Mouse (Mus musculus): ENCODE results near the gene Ccdc191. TPM values are rescaled to one million over a fixed set of nuclear protein-coding genes. Genes with fewer than 3 reads are reported as not detected.
A peak's percentile ranks its signal among the peaks of the same experiment; 100 is the strongest.

The Ccdc191 gene
- polyA plus RNA-seq, 1 experiment from 2014 or later, result 12.7 TPM

GRCm38 (mm10) chr16:43935367-43935766 lies 45.8 kb downstream of the Ccdc191 start:
- Histone ChIP-seq H3K4me3 (no peak overlapping the region), H3K27ac (no peak overlapping the region), H3K4me1 (replicated peaks) (no peaks in the 10 kb centered on the region), H3K27me3 (ENCODE audit: insufficient read depth, poor library complexity, severe bottlenecking) (no peaks in the 10 kb centered on the region), H3K36me3 (0 out of 2 replicates have a peak, but pooled peaks cover 15% of the 10 kb centered on the region), H3K9me3 (no peaks in the 10 kb centered on the region)
- 91% methylated on average over 3 of the region's 3 CpGs for WGBS
- no peak for DNase-seq (ENCODE audit: low spot score)

- H3K27me3 ChIP-seq (ENCODE audit: insufficient read depth, poor library complexity, severe bottlenecking), result no peaks in the 10 kb centered on the region
- H3K36me3 ChIP-seq, result 0 out of 2 replicates have a peak, but pooled peaks cover 15% of the 10 kb centered on the region
- 85% methylated on average over 3 of the region's 3 CpGs for WGBS
- no peaks in the 10 kb centered on the region for H3K9me3 ChIP-seq
- no peak for DNase-seq (ENCODE audit: low spot score)
- no peak overlapping the region for H3K27ac ChIP-seq
- H3K4me1 ChIP-seq (replicated peaks), result no peaks in the 10 kb centered on the region
- H3K4me3 ChIP-seq, result no peak overlapping the region
These were observed 46.3 kb downstream of the Ccdc191 start for GRCm38 (mm10) chr16:43935892-43936291.

- DNase-seq (ENCODE audit: low spot score), result no peak
These were observed 51.2 kb downstream of the Ccdc191 start for GRCm38 (mm10) chr16:43940846-43941245.

GRCm38 (mm10) chr16:43945351-43945750 lies 55.8 kb downstream of the Ccdc191 start:
- no peak for DNase-seq (ENCODE audit: low spot score)
- Histone ChIP-seq H3K36me3 (0 out of 2 replicates have a peak, but pooled peaks cover 5% of the 10 kb centered on the region), H3K9me3 (no peaks in the 10 kb centered on the region), H3K4me1 (replicated peaks) (no peaks in the 10 kb centered on the region), H3K27ac (no peak overlapping the region), H3K27me3 (ENCODE audit: insufficient read depth, poor library complexity, severe bottlenecking) (no peaks in the 10 kb centered on the region), H3K4me3 (no peak overlapping the region)
- 91% methylated on average over 3 of the region's 3 CpGs for WGBS

More at GRCm38 (mm10) chr16:43940846-43941245, 51.2 kb downstream of the Ccdc191 start:
- H3K4me1 ChIP-seq (replicated peaks), result no peaks in the 10 kb centered on the region
- H3K27me3 ChIP-seq (ENCODE audit: insufficient read depth, poor library complexity, severe bottlenecking), result no peaks in the 10 kb centered on the region
- no peak overlapping the region for H3K4me3 ChIP-seq
- H3K36me3 ChIP-seq, result 0 out of 2 replicates have a peak, but pooled peaks cover 14% of the 10 kb centered on the region
- H3K27ac ChIP-seq, result no peak overlapping the region
- 92% methylated on average over 4 of the region's 4 CpGs for WGBS
- no peaks in the 10 kb centered on the region for H3K9me3 ChIP-seq

- H3K4me3 ChIP-seq, result no peak overlapping the region
- 86% methylated on average over 3 of the region's 3 CpGs for WGBS
- 0 out of 2 replicates have a peak, but pooled peaks cover 5% of the 10 kb centered on the region for H3K36me3 ChIP-seq
- H3K27ac ChIP-seq, result no peak overlapping the region
- DNase-seq (ENCODE audit: low spot score), result no peak
- H3K4me1 ChIP-seq (replicated peaks), result no peaks in the 10 kb centered on the region
- H3K9me3 ChIP-seq, result no peaks in the 10 kb centered on the region
- no peaks in the 10 kb centered on the region for H3K27me3 ChIP-seq (ENCODE audit: insufficient read depth, poor library complexity, severe bottlenecking)
These were observed 56.3 kb downstream of the Ccdc191 start for GRCm38 (mm10) chr16:43945869-43946268.

- no peak for DNase-seq (ENCODE audit: low spot score)
- no peaks in the 10 kb centered on the region for H3K4me1 ChIP-seq (replicated peaks)
- 81% methylated on average over 4 of the region's 4 CpGs for WGBS
These were observed 62.0 kb downstream of the Ccdc191 start for GRCm38 (mm10) chr16:43951591-43951990.

GRCm38 (mm10) chr16:43954913-43955312 lies 65.3 kb downstream of the Ccdc191 start:
- no peaks in the 10 kb centered on the region for H3K4me1 ChIP-seq (replicated peaks)
- H3K36me3 ChIP-seq, result peaks cover 26% of the 10 kb centered on the region
- WGBS, result 86% methylated on average over 6 of the region's 6 CpGs
- DNase-seq (ENCODE audit: low spot score), result no peak
- H3K9me3 ChIP-seq, result no peaks in the 10 kb centered on the region
- no peak overlapping the region for H3K4me3 ChIP-seq
- H3K27ac ChIP-seq, result no peak overlapping the region
- H3K27me3 ChIP-seq (ENCODE audit: insufficient read depth, poor library complexity, severe bottlenecking), result no peaks in the 10 kb centered on the region

More at GRCm38 (mm10) chr16:43951591-43951990, 62.0 kb downstream of the Ccdc191 start:
- H3K27ac ChIP-seq, result no peak overlapping the region
- no peaks in the 10 kb centered on the region for H3K9me3 ChIP-seq
- peaks cover 6% of the 10 kb centered on the region for H3K36me3 ChIP-seq
- no peak overlapping the region for H3K4me3 ChIP-seq
- no peaks in the 10 kb centered on the region for H3K27me3 ChIP-seq (ENCODE audit: insufficient read depth, poor library complexity, severe bottlenecking)

- Histone ChIP-seq H3K36me3 (peaks cover 24% of the 10 kb centered on the region; the same call in 1 of the 2 replicates), H3K4me1 (replicated peaks) (no peaks in the 10 kb centered on the region), H3K27me3 (ENCODE audit: insufficient read depth, poor library complexity, severe bottlenecking) (no peaks in the 10 kb centered on the region), H3K9me3 (no peaks in the 10 kb centered on the region), H3K27ac (no peak overlapping the region), H3K4me3 (no peak overlapping the region)
- WGBS, result 79% methylated on average over 4 of the region's 4 CpGs
- DNase-seq (ENCODE audit: low spot score), result no peak
These were observed 68.4 kb downstream of the Ccdc191 start for GRCm38 (mm10) chr16:43958038-43958437.

- WGBS, result 90% methylated on average over 9 of the region's 9 CpGs
These were observed 73.7 kb downstream of the Ccdc191 start for GRCm38 (mm10) chr16:43963291-43963690.

GRCm38 (mm10) chr16:43963780-43964179 lies 74.2 kb downstream of the Ccdc191 start:
- 90% methylated on average over 3 of the region's 3 CpGs for WGBS
- no peaks in the 10 kb centered on the region for H3K27me3 ChIP-seq (ENCODE audit: insufficient read depth, poor library complexity, severe bottlenecking)
- H3K4me1 ChIP-seq (replicated peaks), result no peaks in the 10 kb centered on the region; the same call in 1 of the 2 replicates
- no peak overlapping the region for H3K27ac ChIP-seq
- H3K4me3 ChIP-seq, result no peak overlapping the region
- H3K9me3 ChIP-seq, result no peaks in the 10 kb centered on the region
- H3K36me3 ChIP-seq, result peaks cover 5% of the 10 kb centered on the region; the same call in 1 of the 2 replicates
- no peak for DNase-seq (ENCODE audit: low spot score)

More at GRCm38 (mm10) chr16:43963291-43963690, 73.7 kb downstream of the Ccdc191 start:
- no peak for DNase-seq (ENCODE audit: low spot score)
- Histone ChIP-seq H3K9me3 (no peaks in the 10 kb centered on the region), H3K4me1 (replicated peaks) (no peaks in the 10 kb centered on the region; the same call in 1 of the 2 replicates), H3K36me3 (peaks cover 4% of the 10 kb centered on the region; the same call in 1 of the 2 replicates), H3K4me3 (no peak overlapping the region), H3K27ac (no peak overlapping the region), H3K27me3 (ENCODE audit: insufficient read depth, poor library complexity, severe bottlenecking) (no peaks in the 10 kb centered on the region)

GRCm38 (mm10) chr16:43965781-43966389 lies 76.3 kb downstream of the Ccdc191 start:
- Histone ChIP-seq H3K27me3 (ENCODE audit: insufficient read depth, poor library complexity, severe bottlenecking) (no peaks in the 10 kb centered on the region), H3K27ac (0 out of 2 replicates have a peak overlapping the region, but pooled peaks have one; percentile 16), H3K9me3 (no peaks in the 10 kb centered on the region), H3K4me1 (replicated peaks) (no peaks in the 10 kb centered on the region; the same call in 1 of the 2 replicates), H3K4me3 (no peak overlapping the region), H3K36me3 (peaks cover 4% of the 10 kb centered on the region; the same call in 1 of the 2 replicates)
- no peak for DNase-seq (ENCODE audit: low spot score)
- WGBS, result 86% methylated on average over 13 of the region's 13 CpGs

GRCm38 (mm10) chr16:43970426-43970825 lies 80.8 kb downstream of the Ccdc191 start:
- Histone ChIP-seq H3K9me3 (no peaks in the 10 kb centered on the region), H3K4me3 (no peak overlapping the region), H3K4me1 (replicated peaks) (no peaks in the 10 kb centered on the region; the same call in 1 of the 2 replicates), H3K27me3 (ENCODE audit: insufficient read depth, poor library complexity, severe bottlenecking) (no peaks in the 10 kb centered on the region), H3K36me3 (0 out of 2 replicates have a peak, but pooled peaks cover 4% of the 10 kb centered on the region), H3K27ac (no peak overlapping the region)
- 86% methylated on average over 3 of the region's 3 CpGs for WGBS
- DNase-seq (ENCODE audit: low spot score), result no peak

GRCm38 (mm10) chr16:43971189-43971588 lies 81.6 kb downstream of the Ccdc191 start:
- H3K4me1 ChIP-seq (replicated peaks), result no peaks in the 10 kb centered on the region; the same call in 1 of the 2 replicates
- no peaks in the 10 kb centered on the region for H3K9me3 ChIP-seq
- no peak for DNase-seq (ENCODE audit: low spot score)
- H3K27me3 ChIP-seq (ENCODE audit: insufficient read depth, poor library complexity, severe bottlenecking), result no peaks in the 10 kb centered on the region
- H3K4me3 ChIP-seq, result no peak overlapping the region
- 0 out of 2 replicates have a peak, but pooled peaks cover 4% of the 10 kb centered on the region for H3K36me3 ChIP-seq
- no peak overlapping the region for H3K27ac ChIP-seq
- 95% methylated on average over 11 of the region's 11 CpGs for WGBS
